In the genomic region with DNA sequence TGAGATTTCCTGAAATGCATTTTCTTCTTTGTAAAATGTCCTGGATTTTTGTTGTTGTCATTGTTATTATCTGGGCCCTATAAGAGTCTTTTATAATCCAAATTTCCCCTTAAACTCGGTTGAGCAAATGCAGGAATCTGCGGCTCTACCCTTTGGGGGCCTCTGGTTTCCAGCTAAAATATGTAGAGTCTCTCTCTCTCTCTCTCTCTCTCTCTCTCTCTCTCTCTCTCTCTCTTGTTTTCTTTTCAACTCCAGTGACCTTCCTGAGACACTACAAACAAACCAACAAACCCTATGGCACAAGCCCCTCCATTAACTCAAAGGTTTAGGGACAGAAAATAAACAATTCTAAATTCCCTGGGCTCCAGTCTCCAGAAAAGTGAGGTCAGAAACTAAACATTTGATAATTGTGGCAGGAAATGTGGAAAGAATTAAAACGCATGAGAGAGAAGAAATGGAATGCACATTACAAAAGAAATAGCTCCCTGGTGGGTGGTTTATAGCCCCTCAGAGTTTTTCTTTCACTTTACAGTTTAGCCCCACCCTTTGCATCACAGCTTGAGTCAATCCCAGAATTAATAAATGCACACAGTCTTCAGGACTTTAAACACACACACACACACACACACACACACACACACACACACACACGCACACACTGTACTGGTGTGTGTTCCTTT, we compare ENCODE assay signal across 9 mouse cellular contexts. TPM values are rescaled to one million over a fixed set of nuclear protein-coding genes. Genes with fewer than 3 reads are reported as not detected.
DNase-seq lines count a peak whose midpoint lies in the region; ATAC-seq and TF ChIP-seq lines count a peak whose summit lies in the region.
"Had no signal": no experiment of that assay in that cellular context is flagged by ENCODE, and none has a peak within 500 bp of the region (broad histone marks: within the 10 kb centered on the region; RNA-seq: fewer than 3 reads in every experiment).

No protein-coding gene starts in this region.

- no peak for TF ChIP-seq POLR2A in cortical plate, adult 2 months (IDR thresholded peaks at IDR 0.05; ENCODE audit: extremely low read depth, insufficient read depth, low read length)

- peaks cover 20% of the 10 kb centered on the region for H3K4me1 ChIP-seq in heart, embryonic 11.5 days (ENCODE audit: control insufficient read depth, insufficient read depth, low read length)
- H3K4me1 ChIP-seq in cortical plate, adult 2 months (ENCODE audit: control insufficient read depth, insufficient read depth, low read length), result no peaks in the 10 kb centered on the region
- H3K4me1 ChIP-seq in hindbrain, embryonic 15.5 days (replicated peaks), result peaks cover 33% of the 10 kb centered on the region
- H3K4me1 ChIP-seq in midbrain, embryonic 16.5 days (ENCODE audit: control insufficient read depth, insufficient read depth, low read length), result peaks cover 11% of the 10 kb centered on the region

- peak overlapping the region; percentile 75 for H3K4me2 ChIP-seq in heart, embryonic 11.5 days
- peak overlapping the region; percentile 99 for H3K4me2 ChIP-seq in hindbrain, embryonic 15.5 days
- H3K4me2 ChIP-seq in midbrain, embryonic 16.5 days (ENCODE audit: low read length), result peak overlapping the region; percentile 99

- H3K36me3 ChIP-seq in heart, embryonic 11.5 days (ENCODE audit: control insufficient read depth, insufficient read depth, low read length), result peaks cover 5% of the 10 kb centered on the region; the same call in 1 of the 2 replicates
- no peaks in the 10 kb centered on the region for H3K36me3 ChIP-seq in hindbrain, embryonic 15.5 days
- H3K36me3 ChIP-seq in midbrain, embryonic 16.5 days (ENCODE audit: control insufficient read depth, insufficient read depth, low read length), result no peaks in the 10 kb centered on the region

- H3K9ac ChIP-seq in heart, embryonic 11.5 days (ENCODE audit: low read depth, low read length), result peak overlapping the region; percentile 99
- H3K9ac ChIP-seq in hindbrain, embryonic 15.5 days, result peak overlapping the region; percentile 78
- H3K9ac ChIP-seq in midbrain, embryonic 16.5 days (ENCODE audit: low read depth, low read length), result no peak overlapping the region

- ATAC-seq in heart, embryonic 11.5 days (replicated peaks; ENCODE audit: insufficient number of reproducible peaks, low FRiP score, low TSS enrichment), result no peak
- no peak for ATAC-seq in hindbrain, embryonic 15.5 days (ENCODE audit: low FRiP score, low read depth)
- ATAC-seq in midbrain, embryonic 16.5 days, result no peak

- WGBS in heart, embryonic 11.5 days (ENCODE audit: insufficient replicate concordance), result 19% methylated on average over 4 of the region's 4 CpGs
- WGBS in hindbrain, embryonic 15.5 days, result 14% methylated on average over 4 of the region's 4 CpGs
- 8% methylated on average over 4 of the region's 4 CpGs for WGBS in midbrain, embryonic 16.5 days

- H3K27ac ChIP-seq in heart, embryonic 11.5 days (ENCODE audit: low read depth, low read length), result peak overlapping the region; percentile 88
- no peak overlapping the region for H3K27ac ChIP-seq in cortical plate, adult 2 months (ENCODE audit: insufficient read depth, low read length)
- no peak overlapping the region for H3K27ac ChIP-seq in hindbrain, embryonic 15.5 days (replicated peaks)
- no peak overlapping the region for H3K27ac ChIP-seq in midbrain, embryonic 16.5 days (ENCODE audit: low read length)
- H3K27ac ChIP-seq: liver, embryonic 14.5 days had no signal

- no peaks in the 10 kb centered on the region for H3K27me3 ChIP-seq in heart, embryonic 11.5 days (ENCODE audit: control insufficient read depth, insufficient read depth, low read length)
- no peaks in the 10 kb centered on the region for H3K27me3 ChIP-seq in hindbrain, embryonic 15.5 days
- H3K27me3 ChIP-seq in midbrain, embryonic 16.5 days (ENCODE audit: control insufficient read depth, insufficient read depth, low read depth, low read length), result no peaks in the 10 kb centered on the region

- intact Hi-C loops in heart, postnatal 14 days (cut with DNase I), result loop anchor here (2.0 kb wide), 1 partner anchor 49 kb away; no protein-coding TSS in a partner anchor
- intact Hi-C loops in left cerebral cortex, postnatal 10 days (cut with DNase I), result no loop called here

- DNase-seq in heart, postnatal 14 days, result no peak
- DNase-seq in left cerebral cortex, postnatal 10 days (ENCODE audit: extremely low spot score in 1 of 2, low spot score in 2 of 2), result no peak
- no peak for DNase-seq in spleen, postnatal 36 days (ENCODE audit: low spot score in 2 of 2)
- no peak for DNase-seq in gastrocnemius, postnatal 10 days

- H3K4me3 ChIP-seq in heart, embryonic 11.5 days (ENCODE audit: low read depth, low read length), result peak overlapping the region; percentile 89
- H3K4me3 ChIP-seq in cortical plate, adult 2 months (ENCODE audit: insufficient read depth, low read length), result peak overlapping the region; percentile 100; the same call in 1 of the 2 replicates
- H3K4me3 ChIP-seq in hindbrain, embryonic 15.5 days, result peak overlapping the region; percentile 87
- peak overlapping the region; percentile 70; the same call in 1 of the 2 replicates for H3K4me3 ChIP-seq in midbrain, embryonic 16.5 days (ENCODE audit: low read depth, low read length)

- no peak for TF ChIP-seq CTCF in cortical plate, adult 2 months (IDR thresholded peaks at IDR 0.05; ENCODE audit: extremely low read depth, insufficient read depth, low read length)

- H3K9me3 ChIP-seq in heart, embryonic 11.5 days (replicated peaks; ENCODE audit: control insufficient read depth, low read length), result no peaks in the 10 kb centered on the region
- H3K9me3 ChIP-seq in hindbrain, embryonic 15.5 days, result no peaks in the 10 kb centered on the region
- no peaks in the 10 kb centered on the region for H3K9me3 ChIP-seq in midbrain, embryonic 16.5 days (replicated peaks; ENCODE audit: control insufficient read depth, low read length, poor library complexity, severe bottlenecking)

RNA-seq across cellular contexts. Expression of gene Fstl1, which starts 1.3 kb away (rescaled TPM):
- 500 and 503 TPM in 2 replicates for polyA plus RNA-seq in heart, embryonic 11.5 days (2014; fragmentation: Nextera tagmentation; extraction: Ambion mirVana)
- total RNA-seq in heart, postnatal 14 days (2021), result 100 to 1,000 TPM; 221 to 228 TPM
- 19.7 and 21.0 TPM in 2 replicates for polyA plus RNA-seq in cortical plate, adult 2 months (2012; rRNA removed)
- polyA plus RNA-seq in hindbrain, embryonic 15.5 days (2015; fragmentation: Nextera tagmentation; extraction: Ambion mirVana), result 92.7 and 103 TPM in 2 replicates
- polyA plus RNA-seq in midbrain, embryonic 16.5 days (2015; fragmentation: Nextera tagmentation; extraction: Ambion mirVana), result 69.2 and 74.3 TPM in 2 replicates
- 10 to 100 TPM; 67.0 to 71.9 TPM for total RNA-seq in left cerebral cortex, postnatal 10 days (2021)
- 100 to 1,000 TPM; 329 to 424 TPM for total RNA-seq in gastrocnemius, postnatal 10 days (2021)
